Mouse (Mus musculus) small intestine, adult 2 months (tissue): ENCODE data around the gene Trim40. TPM values are rescaled to one million over a fixed set of nuclear protein-coding genes. Genes with fewer than 3 reads are reported as not detected.
"Not testable (repeated sequence)": the region's sequence is repeated elsewhere in the genome, so short reads cannot be mapped to it uniquely, and the experiment has no call there.

Experiments
- H3K27ac ChIP-seq: fragments of 200-500 bp; 2 replicates; pipeline ENCODE4 v1.5.1; 2012; ENCODE audit warnings: low read depth, low read length, control low read depth, inconsistent platforms; ENCODE audit not compliant: insufficient read depth
- H3K27me3 ChIP-seq: fragments of 200-500 bp; 2 replicates; pipeline ENCODE4 v1.6.1; 2012; ENCODE audit warnings: mild to moderate bottlenecking, moderate library complexity, low read length, inconsistent platforms; ENCODE audit not compliant: control insufficient read depth, insufficient read depth
- H3K36me3 ChIP-seq: fragments of 200-500 bp; 2 replicates; pipeline ENCODE4 v1.6.1; 2012; ENCODE audit warnings: mild to moderate bottlenecking, low read length, control low read depth, inconsistent platforms; ENCODE audit not compliant: control insufficient read depth, insufficient read depth
- H3K4me1 ChIP-seq: fragments of 200-500 bp; 2 replicates; pipeline ENCODE4 v1.6.1; 2012; ENCODE audit warnings: low read length, inconsistent platforms, mixed read lengths; ENCODE audit not compliant: control insufficient read depth, insufficient read depth, insufficient read length
- H3K4me3 ChIP-seq: fragments of 200-500 bp; 2 replicates; pipeline ENCODE4 v1.5.1; 2012; ENCODE audit warnings: low read depth, mild to moderate bottlenecking, control low read depth, inconsistent platforms, low read length, moderate library complexity
- CTCF ChIP-seq: fragments of 200-500 bp; IDR thresholded peaks from 2 replicates; pipeline ENCODE4 v1.5.1; 2012; ENCODE audit warnings: low read depth, mild to moderate bottlenecking, control low read depth, inconsistent platforms, low read length, moderate library complexity, mixed read lengths; ENCODE audit not compliant: insufficient replicate concordance, insufficient read length; ENCODE audit errors: extremely low read depth
- POLR2A ChIP-seq: fragments of 200-500 bp; IDR thresholded peaks from 2 replicates; pipeline ENCODE4 v1.6.1; 2012; ENCODE audit warnings: low read depth, mild to moderate bottlenecking, control low read depth, inconsistent platforms, low read length, moderate library complexity
- WGBS: fragments of 180-500 bp; shearing (Covaris S2); methylation state at CpG from one replicate; pipeline ENCODE4 v1.1.7; 2018; 5-methylcytosine and 5-hydroxymethylcytosine counted together
- polyA plus RNA-seq: library from polyadenylated mRNA; depleted of rRNA; stranded (reverse); fragments of >200 nt; gene quantifications from 2 replicates; pipeline ENCODE4 v1.2.3, GENCODE M21; 2012

Gene Trim40
- polyA plus RNA-seq, 1 experiment, result 42.3 TPM

GRCm38 (mm10) chr17:36893387-36893786, 3.5 kb upstream of the Trim40 start:
- peak overlapping the region; percentile 82 for H3K27ac ChIP-seq
- no peak for TF ChIP-seq POLR2A
- TF ChIP-seq CTCF, result no peak
- H3K4me1 ChIP-seq, result peaks cover 17% of the 10 kb centered on the region; the same call in 1 of the 2 replicates
- no peak overlapping the region for H3K4me3 ChIP-seq
- H3K27me3 ChIP-seq, result no peaks in the 10 kb centered on the region
- H3K36me3 ChIP-seq, result no peaks in the 10 kb centered on the region
- WGBS, result 50% methylated on average over 5 of the region's 5 CpGs

- Histone ChIP-seq H3K27me3 (no peaks in the 10 kb centered on the region), H3K4me3 (no peak overlapping the region), H3K36me3 (no peaks in the 10 kb centered on the region), H3K4me1 (peaks cover 17% of the 10 kb centered on the region; the same call in 1 of the 2 replicates), H3K27ac (peak overlapping the region; percentile 15; the same call in 1 of the 2 replicates)
- WGBS, result under 1% methylated on average over 2 of the region's 2 CpGs
- TF ChIP-seq CTCF (peak; percentile 26; the same call in 1 of the 2 replicates), POLR2A (no peak)
Measured at GRCm38 (mm10) chr17:36892362-36892761, 2.4 kb upstream of the Trim40 start.

GRCm38 (mm10) chr17:36891496-36891895, 1.6 kb upstream of the Trim40 start:
- peak overlapping the region; percentile 69 for H3K27ac ChIP-seq
- not testable (repeated sequence) for H3K36me3 ChIP-seq, H3K27me3 ChIP-seq, H3K4me3 ChIP-seq
- WGBS, result 91% methylated on average over 1 of the region's 1 CpGs
- H3K4me1 ChIP-seq, result peaks cover 18% of the 10 kb centered on the region; the same call in 1 of the 2 replicates

GRCm38 (mm10) chr17:36885132-36885790, 4.7 kb downstream of the Trim40 start:
- Histone ChIP-seq H3K4me3 (no peak overlapping the region), H3K36me3 (peaks cover 9% of the 10 kb centered on the region; the same call in 1 of the 2 replicates), H3K27me3 (no peaks in the 10 kb centered on the region), H3K27ac (peak overlapping the region; percentile 92), H3K4me1 (peaks cover 15% of the 10 kb centered on the region; the same call in 1 of the 2 replicates)
- WGBS, result 45% methylated on average over 12 of the region's 12 CpGs
- TF ChIP-seq CTCF, result no peak
- TF ChIP-seq POLR2A, result no peak

GRCm38 (mm10) chr17:36883350-36883749, 6.6 kb downstream of the Trim40 start:
- peaks cover 9% of the 10 kb centered on the region; the same call in 1 of the 2 replicates for H3K36me3 ChIP-seq
- H3K27ac ChIP-seq, result no peak overlapping the region
- no peak overlapping the region for H3K4me3 ChIP-seq
- TF ChIP-seq CTCF (no peak), POLR2A (no peak)
- peaks cover 11% of the 10 kb centered on the region; the same call in 1 of the 2 replicates for H3K4me1 ChIP-seq
- 78% methylated on average over 2 of the region's 2 CpGs for WGBS
- no peaks in the 10 kb centered on the region for H3K27me3 ChIP-seq

GRCm38 (mm10) chr17:36874636-36875035, 15.3 kb downstream of the Trim40 start:
- Histone ChIP-seq H3K36me3 (no peaks in the 10 kb centered on the region), H3K27ac (no peak overlapping the region), H3K4me1 (no peaks in the 10 kb centered on the region; the same call in 1 of the 2 replicates), H3K27me3 (no peaks in the 10 kb centered on the region), H3K4me3 (no peak overlapping the region)
- WGBS, result 25% methylated on average over 4 of the region's 4 CpGs
- TF ChIP-seq POLR2A (no peak), CTCF (no peak)

- H3K4me3 ChIP-seq, result no peak overlapping the region
- H3K27me3 ChIP-seq, result no peaks in the 10 kb centered on the region
- 73% methylated on average over 25 of the region's 25 CpGs for WGBS
- H3K27ac ChIP-seq, result no peak overlapping the region
- TF ChIP-seq CTCF (no peak), POLR2A (no peak)
- no peaks in the 10 kb centered on the region for H3K36me3 ChIP-seq
- peaks cover 4% of the 10 kb centered on the region; the same call in 1 of the 2 replicates for H3K4me1 ChIP-seq
Measured at GRCm38 (mm10) chr17:36869955-36870810, 19.7 kb downstream of the Trim40 start.
